Mouse (Mus musculus): ENCODE measurements around the gene Smyd2.

The Smyd2 gene

DNA sequence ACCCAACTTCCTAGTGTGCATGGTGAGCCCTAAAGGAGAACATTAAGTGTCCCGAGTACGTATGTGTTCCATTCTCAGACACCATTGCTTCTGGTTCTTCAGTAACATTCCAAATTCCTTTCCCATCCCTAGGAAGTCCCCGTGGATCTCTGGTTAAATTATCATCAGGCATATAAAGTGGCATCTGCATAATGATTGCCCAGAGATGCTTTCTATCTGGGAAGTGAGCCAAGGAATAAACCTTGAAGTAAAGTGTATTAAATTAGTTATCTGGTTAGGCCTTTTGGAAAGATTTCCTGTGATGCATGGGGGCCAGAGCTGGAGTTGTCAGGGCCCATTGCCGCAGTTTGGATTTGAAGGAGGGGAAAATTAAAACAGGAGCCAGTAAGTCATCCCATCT is 50.1 kb downstream of the Smyd2 start:
- no peak for DNase-seq (ENCODE audit: low spot score in 2 of 2)

DNA sequence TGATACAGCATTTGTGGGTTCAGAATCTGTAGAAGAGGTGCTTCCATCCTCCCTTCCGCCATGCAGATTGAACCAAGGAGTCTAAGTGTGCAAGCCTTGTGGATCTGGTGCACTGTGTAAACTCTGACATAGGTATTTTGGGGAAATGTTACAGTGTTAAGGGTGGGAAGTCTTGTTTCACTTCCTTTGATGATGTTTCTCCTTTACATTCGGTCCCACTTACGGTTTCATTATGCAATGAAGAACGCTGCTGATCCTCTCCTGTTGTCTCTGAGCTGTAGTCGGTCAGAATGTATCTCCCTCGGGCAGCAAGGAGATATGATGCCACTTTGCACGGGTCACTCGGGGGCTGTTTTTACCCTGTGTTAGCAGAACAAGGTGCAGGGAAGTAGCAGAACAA is 50.5 kb downstream of the Smyd2 start:
- DNase-seq (ENCODE audit: low spot score in 2 of 2) = no peak

DNA sequence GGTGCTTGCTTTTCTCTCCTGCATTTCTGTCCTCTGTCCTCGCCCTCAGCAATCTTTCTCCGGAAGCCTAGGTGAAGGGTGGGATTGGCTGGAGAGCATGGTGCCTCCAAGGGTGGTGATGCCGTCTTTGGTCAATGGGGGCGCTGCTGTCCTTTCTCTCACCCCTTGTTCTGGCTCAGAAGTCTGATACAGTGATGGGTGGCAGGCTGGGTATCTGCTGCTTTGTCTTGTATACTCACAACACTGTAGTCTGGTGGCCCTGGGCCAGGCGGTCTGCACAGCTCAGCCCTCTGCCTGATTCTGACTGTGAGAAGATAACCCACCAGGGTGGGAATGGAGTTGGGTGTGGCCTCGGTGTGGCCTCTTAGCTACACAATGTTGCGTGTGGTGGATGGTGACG is 51.6 kb downstream of the Smyd2 start:
- no peak for DNase-seq (ENCODE audit: low spot score in 2 of 2)

DNA sequence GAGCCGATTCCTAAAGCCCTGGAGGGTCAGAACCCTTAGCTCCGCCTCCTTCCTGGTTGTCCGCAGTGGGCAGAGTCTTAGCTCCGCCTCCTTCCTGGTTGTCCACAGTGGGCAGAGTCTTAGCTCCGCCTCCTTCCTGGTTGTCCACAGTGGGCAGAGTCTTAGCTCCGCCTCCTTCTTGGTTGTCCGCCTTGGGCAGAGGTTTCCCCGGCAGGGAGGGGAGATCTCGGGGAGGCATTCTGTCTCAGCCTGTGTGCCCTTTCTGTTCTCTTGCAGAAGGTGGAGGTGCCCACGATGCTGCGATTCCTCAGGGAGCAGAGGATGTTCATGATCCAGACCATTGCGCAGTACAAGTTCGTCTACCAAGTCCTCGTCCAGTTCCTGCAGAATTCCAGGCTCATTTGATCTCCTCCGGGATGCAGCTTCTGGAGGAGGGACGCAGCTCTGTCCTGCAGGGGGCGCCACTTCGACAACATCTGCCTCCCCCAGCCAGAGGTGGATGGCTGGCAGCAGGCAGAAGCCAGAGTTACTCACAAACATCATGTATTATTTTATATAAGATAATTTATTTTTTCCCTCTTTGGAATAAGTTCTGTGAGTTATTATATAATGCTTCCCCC is 52.4 kb downstream of the Smyd2 start:
- DNase-seq (ENCODE audit: low spot score in 2 of 2) = no peak

DNA sequence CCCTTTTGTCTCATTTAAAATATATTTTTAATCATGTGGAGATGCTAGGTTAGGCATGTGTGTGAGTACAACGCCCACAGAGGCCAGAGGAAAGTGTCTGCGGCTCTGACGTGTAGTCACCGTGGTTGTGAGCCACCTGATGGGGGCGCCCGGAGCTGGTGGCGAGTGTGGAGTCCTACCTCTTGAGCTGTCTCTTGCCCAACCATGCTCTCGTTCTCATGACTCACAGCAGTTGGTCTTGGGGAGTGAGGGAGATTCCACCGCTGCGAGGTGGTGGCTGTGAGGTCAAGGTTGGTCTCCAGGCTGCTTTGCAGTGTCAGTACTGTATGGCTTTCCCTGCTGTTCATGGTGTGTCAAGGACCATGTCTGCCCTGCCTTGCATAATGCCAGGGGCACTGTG is 54.1 kb downstream of the Smyd2 start:
- no peak for DNase-seq (ENCODE audit: low spot score in 2 of 2)

DNA sequence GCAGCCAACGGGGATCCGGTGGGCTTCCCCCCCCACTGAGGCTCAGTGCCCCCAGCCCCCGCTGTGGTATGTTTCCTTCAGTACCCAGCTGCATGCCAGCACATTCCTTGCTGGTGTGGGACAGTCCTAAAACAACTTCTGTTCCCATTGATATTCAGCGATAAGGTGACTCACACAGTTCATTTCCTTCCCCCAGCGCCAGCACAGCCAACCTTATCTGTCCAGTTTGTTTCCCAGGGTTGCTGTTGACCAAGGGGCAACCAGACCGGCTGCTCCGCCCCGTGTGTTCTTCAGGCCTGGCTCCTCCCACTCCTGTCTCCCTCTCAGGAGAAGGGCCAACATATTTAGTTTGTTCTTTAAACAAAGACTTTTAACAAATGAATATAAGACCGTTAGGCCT is 54.7 kb downstream of the Smyd2 start:
- DNase-seq (ENCODE audit: low spot score in 2 of 2) = no peak

DNA sequence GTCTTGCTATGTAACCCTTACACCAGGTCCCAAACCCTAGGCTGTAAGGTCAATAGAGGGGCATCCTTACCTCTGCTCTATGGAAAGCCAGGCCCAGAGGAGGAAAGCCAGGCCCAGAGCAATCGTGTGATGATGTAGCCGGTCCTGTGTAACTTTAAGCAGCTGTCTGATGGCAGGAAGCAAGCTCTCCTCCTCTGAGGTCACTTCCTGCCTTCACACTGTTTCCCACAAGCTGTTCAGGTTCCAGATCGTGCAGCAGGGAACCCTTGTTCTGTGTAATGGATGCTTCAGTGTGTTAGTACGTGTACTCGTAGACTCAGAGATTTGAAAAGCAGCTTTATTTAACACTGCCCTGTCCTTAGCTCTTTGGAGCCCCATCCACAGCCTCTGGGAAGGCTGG is 55.1 kb downstream of the Smyd2 start:
- no peak for DNase-seq (ENCODE audit: low spot score in 2 of 2)

DNA sequence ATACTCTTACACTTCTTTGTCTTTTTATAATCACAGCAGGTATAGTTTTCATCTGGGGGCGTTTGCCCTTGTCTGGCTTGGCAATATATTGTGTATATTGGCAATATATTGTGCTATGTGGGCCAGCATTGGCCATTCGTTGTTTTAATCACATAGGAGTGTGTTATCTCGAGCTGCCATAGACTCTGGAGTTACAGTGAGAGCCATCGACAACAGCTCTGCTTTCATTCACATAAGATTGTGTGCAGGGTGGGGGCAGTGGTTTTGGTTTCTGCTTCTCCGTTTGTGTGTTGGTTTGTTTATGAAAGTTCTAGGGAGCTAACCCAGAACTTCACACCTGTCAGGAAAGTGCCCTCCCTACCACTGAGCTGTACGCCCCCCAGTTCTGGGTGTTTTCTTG is 55.5 kb downstream of the Smyd2 start:
- DNase-seq (ENCODE audit: low spot score in 2 of 2) = no peak

DNA sequence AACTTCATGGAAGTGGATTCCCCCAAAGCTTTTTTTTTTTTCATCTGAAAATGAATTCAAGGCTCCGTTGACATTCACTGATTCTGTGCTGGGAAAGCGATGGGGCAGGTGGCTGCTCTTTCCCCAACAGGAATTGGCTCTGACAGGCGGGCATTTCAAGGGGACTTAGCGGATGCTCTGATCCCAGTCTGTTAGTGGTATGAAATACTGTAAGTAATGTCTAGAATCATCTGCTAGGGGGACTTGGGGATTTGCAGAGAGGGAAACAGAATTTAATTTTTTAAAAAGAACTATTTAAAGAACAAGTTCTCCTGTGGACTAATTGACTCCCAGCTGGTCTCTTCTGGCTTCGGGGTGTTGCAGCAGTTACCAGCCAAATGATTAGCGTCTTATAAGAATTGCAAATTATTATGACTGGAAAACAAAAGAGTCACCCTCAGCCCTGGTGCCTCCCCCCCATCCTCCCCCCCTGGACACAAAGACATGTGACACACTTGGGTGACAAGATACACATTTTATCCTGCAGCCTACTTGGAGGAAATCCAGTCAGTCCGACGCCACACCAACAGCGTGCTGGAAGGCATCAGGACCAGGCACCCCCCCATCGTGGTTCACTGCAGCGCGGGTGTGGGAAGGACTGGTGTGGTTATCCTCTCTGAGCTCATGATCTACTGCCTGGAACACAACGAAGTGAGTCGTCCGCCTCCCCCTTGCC is 57.2 kb downstream of the Smyd2 start:
- no peak for DNase-seq (ENCODE audit: low spot score in 2 of 2)

DNA sequence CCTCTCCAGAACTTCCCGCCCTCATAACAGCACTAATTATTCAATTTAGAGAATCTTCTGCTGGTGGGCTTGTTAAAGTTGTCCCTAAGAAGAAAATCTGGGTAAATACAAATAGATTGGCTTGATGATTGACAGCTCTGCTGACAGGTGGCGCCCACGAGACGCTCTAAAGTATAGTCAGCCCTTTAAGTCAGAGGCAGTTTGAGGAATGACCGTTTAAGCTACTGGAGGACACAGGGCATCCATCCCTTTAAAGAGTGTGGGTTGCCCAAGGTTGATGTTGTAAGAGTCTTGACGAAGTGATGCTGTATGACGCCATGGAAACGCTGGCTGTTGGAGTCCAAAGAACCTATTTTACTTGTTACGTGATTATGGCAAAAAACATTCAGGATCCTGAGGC is 57.9 kb downstream of the Smyd2 start:
- no peak for DNase-seq (ENCODE audit: low spot score in 2 of 2)

DNA sequence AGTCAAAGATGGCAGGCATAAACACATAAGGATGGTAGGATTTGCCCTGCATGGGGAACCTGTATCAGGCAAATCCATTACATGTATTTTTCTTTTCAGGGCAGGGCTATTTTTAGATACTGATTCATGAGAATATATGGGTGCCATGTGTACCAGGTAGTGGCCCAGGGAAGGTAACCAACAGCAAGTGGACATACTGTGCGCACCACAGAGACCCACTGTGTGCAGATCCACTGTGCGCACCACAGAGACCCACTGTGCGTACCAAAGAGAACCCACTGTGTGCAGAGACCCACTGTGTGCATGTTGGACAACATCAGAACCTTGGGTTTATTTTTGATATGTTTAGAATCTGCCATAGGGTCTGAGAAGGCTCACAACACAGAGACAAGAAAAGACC is 58.4 kb downstream of the Smyd2 start:
- DNase-seq (ENCODE audit: low spot score in 2 of 2) = no peak

DNA sequence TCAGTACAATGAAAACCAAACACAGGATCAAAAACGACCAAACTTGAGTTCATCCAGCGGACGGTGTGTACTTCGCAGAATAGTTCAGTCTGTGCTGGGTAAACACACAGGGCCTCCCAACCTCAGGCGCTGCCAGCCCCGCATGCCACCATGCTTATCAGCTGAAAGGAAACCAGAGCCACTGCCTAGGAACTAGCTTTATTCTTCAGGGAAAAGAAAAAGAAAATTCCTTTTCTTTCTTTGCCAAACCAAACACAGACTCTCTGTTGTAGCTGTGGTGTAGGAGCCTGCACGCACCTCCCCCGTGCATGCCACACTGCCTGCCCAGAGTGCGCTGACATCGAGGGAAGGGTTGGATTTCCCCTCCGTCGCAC is 61.2 kb downstream of the Smyd2 start:
- no peak for DNase-seq (ENCODE audit: low spot score in 2 of 2)

DNA sequence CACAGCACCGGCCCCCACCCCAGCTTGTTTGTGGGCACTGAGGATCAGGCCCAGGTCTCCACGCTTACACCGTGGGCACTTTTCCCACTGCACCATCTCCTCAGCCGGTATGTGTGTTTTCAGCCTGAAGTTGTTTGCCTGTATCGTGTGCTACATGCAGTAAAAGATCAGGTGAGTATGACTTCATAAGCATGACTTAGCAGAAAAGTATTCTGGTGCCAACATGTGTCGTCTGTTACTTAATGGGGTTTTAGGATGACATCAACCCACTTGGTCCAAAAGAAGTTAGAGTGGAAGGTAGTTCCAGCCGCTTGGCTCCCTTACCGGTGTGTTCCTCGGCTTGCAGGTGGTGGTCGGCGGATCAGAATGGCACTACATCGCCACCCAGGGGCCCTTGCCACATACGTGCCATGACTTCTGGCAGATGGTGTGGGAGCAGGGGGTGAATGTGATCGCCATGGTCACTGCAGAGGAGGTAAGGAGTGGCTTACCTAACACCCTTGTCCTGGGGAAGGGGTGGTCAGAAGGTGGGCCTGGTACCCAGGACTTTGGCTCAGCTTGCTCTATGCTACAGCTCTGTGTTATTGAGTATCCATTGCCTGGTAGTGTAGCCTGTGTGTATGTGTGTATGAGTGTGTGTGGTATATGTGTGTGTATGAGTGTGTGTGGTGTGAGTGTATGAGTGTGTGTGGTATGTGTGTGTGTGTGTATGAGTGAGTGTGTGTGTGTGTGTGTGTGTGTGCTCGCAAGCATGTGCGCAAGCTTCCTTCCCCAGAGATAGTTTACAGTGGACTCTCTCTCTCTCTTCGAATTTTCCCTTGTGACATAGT is 61.8 kb downstream of the Smyd2 start:
- no peak for DNase-seq (ENCODE audit: low spot score in 2 of 2)

DNA sequence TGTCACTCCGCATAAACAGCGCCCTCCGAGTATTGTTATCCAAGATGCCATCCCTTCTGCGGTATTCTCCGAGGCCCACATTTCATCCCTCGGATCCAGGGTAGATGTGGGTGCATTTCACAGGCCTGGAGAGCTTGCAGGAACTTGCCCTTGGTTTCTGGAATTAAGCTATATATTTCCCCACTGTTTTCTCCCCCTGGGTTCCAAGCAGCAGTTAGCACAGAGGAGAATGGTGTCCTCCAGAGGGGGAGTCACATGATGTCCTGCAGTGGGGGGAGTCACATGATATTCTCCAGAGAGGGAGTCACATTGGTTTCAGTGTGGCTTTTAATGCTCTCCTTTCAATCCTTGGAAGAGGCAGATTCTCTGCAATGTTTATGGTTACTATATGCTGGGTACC is 63.8 kb downstream of the Smyd2 start:
- no peak for DNase-seq (ENCODE audit: low spot score in 2 of 2)

DNA sequence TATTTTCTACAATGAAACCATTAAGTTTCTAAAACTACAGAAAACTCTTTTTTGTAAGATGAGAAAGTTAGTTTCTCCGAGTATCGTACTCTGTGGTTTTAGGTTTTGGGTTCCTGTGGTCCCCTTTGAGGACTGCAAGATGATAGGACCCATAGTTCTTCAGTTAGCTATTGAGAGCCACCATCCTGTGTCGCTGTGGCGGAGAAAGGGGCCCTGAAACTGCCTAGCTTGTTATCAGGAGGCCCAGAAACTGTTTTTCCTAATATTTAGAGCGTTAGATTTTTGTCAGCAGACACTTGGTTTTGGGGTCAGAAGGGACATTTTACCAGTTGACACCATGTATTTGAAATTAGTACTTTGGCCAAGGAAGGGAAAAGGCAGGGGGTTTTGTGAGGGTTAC is 66.4 kb downstream of the Smyd2 start:
- no peak for DNase-seq (ENCODE audit: low spot score in 2 of 2)

DNA sequence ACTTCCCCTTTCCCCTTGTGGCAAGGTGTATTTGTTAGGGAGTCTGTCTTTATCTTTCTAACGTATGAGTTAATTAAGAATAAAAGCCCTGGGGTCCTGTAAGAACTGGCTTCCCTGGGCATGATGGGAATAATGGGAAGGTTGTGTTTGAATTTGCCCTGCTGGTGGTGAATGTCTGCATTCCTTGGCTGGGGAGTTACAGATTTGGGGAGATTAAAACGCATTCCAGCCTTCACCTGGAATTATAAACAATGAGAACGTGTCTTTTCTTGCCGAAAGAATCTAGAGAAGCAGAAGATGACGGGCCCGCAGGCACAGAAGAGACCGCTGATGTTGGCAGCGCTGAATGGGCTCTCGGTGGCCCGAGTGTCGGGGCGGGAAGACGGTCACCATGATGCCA is 67.5 kb downstream of the Smyd2 start:
- DNase-seq (ENCODE audit: low spot score in 2 of 2) = no peak

DNA sequence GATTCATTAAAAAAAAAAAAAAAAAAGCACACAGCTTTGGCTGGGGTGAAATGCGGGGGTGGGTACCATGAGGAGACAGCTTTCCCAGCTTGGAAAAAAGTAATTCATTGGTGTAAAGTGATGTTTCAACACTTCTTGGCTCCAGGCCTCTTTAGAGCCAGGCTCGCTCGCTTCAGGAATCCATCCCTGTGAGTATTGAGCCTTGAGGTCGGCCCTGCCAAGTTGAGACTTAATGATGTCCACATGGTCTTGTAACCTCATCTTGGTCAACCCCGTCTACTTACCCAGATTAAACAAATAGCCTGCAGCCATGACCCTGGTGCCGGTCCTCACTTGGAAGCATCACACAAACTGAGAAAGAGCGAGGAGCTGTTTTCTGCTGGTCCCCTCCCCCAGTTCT is 69.7 kb downstream of the Smyd2 start:
- no peak for DNase-seq (ENCODE audit: low spot score in 2 of 2)

DNA sequence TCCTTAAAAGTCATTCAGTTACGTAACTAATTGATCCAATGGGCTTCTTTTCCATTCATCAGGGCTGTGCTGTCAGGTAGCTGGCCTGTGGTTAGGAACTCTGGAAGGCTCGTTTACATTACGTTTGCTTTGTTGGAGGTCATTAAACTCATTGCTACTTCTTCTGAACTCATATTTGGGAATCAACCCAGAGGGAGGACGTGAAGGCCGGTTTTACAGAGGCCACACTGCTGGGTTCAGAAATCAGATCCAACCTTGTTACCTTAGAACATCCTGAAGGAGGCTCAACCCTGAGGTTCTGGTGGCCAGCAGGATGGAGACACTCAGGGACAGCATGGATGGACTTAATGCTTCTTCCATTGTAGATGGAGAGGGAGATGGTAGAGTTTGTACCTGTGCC is 70.1 kb downstream of the Smyd2 start:
- DNase-seq (ENCODE audit: low spot score in 2 of 2) = no peak

DNA sequence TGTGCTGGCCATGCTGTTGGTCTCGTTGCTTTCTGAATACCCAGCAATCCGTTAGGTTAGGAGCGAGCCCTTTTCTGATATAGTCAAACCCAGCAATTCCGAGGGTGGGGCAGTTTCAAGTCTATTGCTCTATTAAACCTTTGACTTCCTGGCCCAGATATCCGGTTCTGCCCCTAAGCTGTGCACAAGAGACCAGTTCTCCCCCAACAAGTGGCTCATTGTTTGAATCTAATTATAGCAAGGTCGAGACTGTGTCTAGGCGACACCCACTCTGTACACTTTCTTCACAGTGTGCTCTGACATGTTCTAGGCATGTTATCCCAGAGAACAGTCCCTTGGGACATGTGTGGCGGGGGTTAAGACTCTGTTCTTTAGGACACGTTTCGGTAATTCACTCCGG is 72.6 kb downstream of the Smyd2 start:
- DNase-seq (ENCODE audit: low spot score in 2 of 2) = no peak

DNA sequence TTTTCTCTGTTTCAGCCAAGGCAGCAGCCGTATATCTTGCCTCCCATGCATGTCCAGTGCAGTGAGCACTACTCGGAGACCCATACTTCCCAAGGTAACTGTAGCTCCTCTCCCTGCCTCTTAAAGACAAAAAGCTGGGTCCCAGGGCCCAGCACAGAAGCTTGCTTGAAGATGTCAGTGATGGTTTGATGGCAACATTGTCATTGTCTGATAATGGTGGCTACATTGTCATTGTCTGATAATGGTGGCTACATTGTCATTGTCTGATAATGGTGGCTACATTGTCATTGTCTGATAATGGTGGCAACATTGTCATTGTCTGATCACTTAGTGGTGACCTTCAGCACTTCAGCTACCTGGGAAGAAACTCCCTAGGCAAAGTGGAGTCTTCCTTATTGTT is 75.8 kb downstream of the Smyd2 start:
- no peak for DNase-seq (ENCODE audit: low spot score in 2 of 2)

DNA sequence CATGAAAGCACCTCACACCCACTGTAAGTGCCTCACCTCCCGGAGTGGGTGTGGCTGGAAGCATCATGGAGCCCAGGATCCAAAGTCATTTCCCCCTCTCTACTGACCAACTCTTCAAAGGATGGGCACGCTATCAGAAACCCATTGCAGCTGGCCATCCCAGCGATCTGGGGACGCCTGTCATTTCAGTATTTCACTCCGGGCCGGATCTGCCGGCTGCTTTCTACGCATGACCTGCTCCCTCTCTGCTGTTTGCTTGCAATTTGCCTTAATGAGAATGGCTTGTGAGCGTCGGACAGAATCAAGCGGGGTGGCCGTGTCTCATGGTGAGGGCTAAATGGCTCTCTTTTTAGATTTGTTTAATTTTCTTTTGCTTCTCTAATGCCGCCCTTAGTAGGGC is 88.0 kb downstream of the Smyd2 start:
- DNase-seq (ENCODE audit: low spot score in 2 of 2) = no peak

DNA sequence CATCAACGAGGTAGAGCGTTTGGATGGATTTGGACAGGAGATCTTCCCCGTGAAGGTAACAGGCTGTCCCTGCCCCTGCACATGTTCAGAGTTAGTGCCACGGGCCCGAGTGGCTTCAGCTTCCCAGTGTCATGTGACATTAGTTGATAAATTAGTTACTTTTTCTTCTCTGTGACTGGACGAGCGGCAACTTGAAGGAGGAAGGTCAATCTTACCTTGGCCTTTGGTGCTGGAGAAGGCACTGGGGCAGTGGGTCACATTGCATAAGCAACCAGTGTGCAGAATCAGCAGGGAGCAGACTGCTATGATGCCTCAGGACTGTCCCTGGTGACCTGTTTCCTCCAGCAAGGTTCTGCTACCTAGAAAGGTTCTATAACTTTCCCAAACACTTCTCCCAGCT is 88.8 kb downstream of the Smyd2 start:
- no peak for DNase-seq (ENCODE audit: low spot score in 2 of 2)

DNA sequence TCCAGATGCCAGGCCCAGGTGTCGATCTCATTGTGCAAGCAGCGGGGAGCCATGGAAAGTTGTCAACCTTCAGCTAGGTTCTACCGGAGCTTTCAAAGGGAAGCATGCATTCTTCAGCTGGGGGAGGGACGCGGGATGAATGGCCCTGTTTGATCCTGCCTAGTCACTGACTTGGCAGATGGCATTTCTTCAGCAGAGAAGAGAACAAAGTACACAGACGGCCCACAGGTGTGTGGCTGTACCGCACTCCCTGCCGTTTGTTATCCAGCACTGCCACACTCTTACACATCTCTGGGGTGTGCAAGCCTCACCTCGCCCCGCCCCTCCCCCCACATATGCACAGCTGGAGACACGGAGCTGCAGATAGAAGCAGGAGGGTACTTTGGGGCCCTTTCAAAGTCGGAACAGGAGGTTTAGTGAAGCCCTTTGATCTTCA is 91.3 kb downstream of the Smyd2 start:
- DNase-seq (ENCODE audit: low spot score in 2 of 2) = no peak
